Mouse (Mus musculus) spleen, adult 2 months (tissue): Measurements from ENCODE around the gene Cdc42. TPM values are rescaled to one million over a fixed set of nuclear protein-coding genes. Genes with fewer than 3 reads are reported as not detected.

ENCODE experiments used
- DNase-seq, 2 experiments: peaks; one replicate each; pipeline versions ENCODE4 v3.0.0 to v3.0.0-alpha.2; 2012 to 2021; ENCODE audit warnings: low spot score in 2 of 2, low read depth in 1 of 2
- H3K27ac ChIP-seq: fragments of 200-500 bp; 2 replicates; pipeline ENCODE4 v1.5.1; 2012; ENCODE audit warnings: low read length, inconsistent platforms; ENCODE audit not compliant: insufficient read depth
- H3K27me3 ChIP-seq: fragments of 200-500 bp; 2 replicates; pipeline ENCODE4 v1.6.1; 2012; ENCODE audit warnings: mild to moderate bottlenecking, moderate library complexity, low read length, inconsistent platforms; ENCODE audit not compliant: control insufficient read depth, insufficient read depth
- H3K36me3 ChIP-seq: fragments of 200-500 bp; 2 replicates; pipeline ENCODE4 v1.6.1; 2012; ENCODE audit warnings: mild to moderate bottlenecking, low read length, inconsistent platforms; ENCODE audit not compliant: control insufficient read depth, insufficient read depth
- H3K4me1 ChIP-seq: fragments of 200-500 bp; 2 replicates; pipeline ENCODE4 v1.6.1; 2011; ENCODE audit warnings: inconsistent platforms; ENCODE audit not compliant: control insufficient read depth, insufficient read depth, insufficient read length
- H3K4me3 ChIP-seq: fragments of 200-500 bp; 2 replicates; pipeline ENCODE4 v1.5.1; 2011; ENCODE audit warnings: mild to moderate bottlenecking, inconsistent platforms; ENCODE audit not compliant: insufficient read depth, insufficient read length; ENCODE audit errors: extremely low read depth
- CTCF ChIP-seq: fragments of 200-500 bp; IDR thresholded peaks from 2 replicates; pipeline ENCODE4 v1.5.1; 2011; ENCODE audit warnings: mild to moderate bottlenecking, inconsistent platforms; ENCODE audit not compliant: insufficient read depth, insufficient read length, insufficient replicate concordance; ENCODE audit errors: extremely low read depth
- POLR2A ChIP-seq: fragments of 200-500 bp; IDR thresholded peaks from 2 replicates; pipeline ENCODE4 v1.6.1; 2011; ENCODE audit warnings: low read depth, low read length, inconsistent platforms
- WGBS: fragments of 180-500 bp; shearing (Covaris S2); methylation state at CpG from one replicate; pipeline ENCODE4 v1.1.7; 2018; 5-methylcytosine and 5-hydroxymethylcytosine counted together
- polyA plus RNA-seq: library from polyadenylated mRNA; depleted of rRNA; stranded (reverse); fragments of >200 nt; gene quantifications from 2 replicates; pipeline ENCODE4 v1.2.3, GENCODE M21; 2012

The Cdc42 gene
- polyA plus RNA-seq, 1 experiment = 55.5 TPM

DNA sequence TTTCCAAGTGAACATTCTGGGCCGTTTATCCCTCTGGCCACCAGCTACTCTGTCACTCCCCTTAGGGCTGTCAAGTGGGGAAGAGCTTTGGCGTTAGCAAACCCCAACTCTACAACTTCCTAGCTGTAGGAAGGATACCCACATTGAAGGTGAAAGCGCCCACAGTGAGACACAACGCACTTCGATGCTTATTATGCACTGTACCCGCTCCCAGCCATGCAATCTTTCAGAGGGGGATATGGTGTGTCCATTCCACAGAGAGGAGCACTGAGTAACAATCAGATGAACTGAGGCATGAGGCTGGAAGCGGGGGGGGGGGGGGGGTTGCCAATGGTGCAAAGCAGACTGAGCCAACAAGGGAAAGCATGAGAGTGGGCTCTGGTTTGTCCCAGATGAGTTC lies 52.5 kb downstream of the Cdc42 start:
- Histone ChIP-seq H3K4me3 (no peak overlapping the region), H3K36me3 (peaks cover 3% of the 10 kb centered on the region; the same call in 1 of the 2 replicates), H3K27ac (no peak overlapping the region), H3K4me1 (no peaks in the 10 kb centered on the region), H3K27me3 (no peaks in the 10 kb centered on the region)
- no peak for TF ChIP-seq CTCF
- no peak for TF ChIP-seq POLR2A
- WGBS = 88% methylated on average over 7 of the region's 7 CpGs
- DNase-seq = no peak

DNA sequence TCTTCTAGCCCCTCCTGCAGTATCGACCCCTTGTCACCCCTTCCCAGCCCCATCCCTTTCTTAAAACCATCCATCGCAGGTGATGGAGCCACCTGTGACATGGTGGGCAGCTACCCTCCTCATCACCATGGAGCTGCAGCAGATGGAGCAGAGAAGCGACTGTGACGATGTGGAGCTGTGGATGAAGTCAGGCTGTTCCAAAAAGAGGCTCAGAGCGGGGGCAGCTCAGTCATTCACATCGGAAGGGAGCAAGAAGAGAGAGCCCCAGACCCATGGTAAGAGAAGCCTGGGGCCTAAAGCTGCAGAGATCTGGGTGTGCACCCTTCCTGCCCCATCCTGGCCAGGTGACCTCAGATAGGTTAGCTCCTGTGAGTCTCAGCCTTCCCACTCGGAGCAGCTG lies 53.4 kb downstream of the Cdc42 start:
- H3K27ac ChIP-seq = no peak overlapping the region
- peaks cover 3% of the 10 kb centered on the region; the same call in 1 of the 2 replicates for H3K36me3 ChIP-seq
- H3K27me3 ChIP-seq = no peaks in the 10 kb centered on the region
- no peak for DNase-seq
- H3K4me3 ChIP-seq = no peak overlapping the region
- H3K4me1 ChIP-seq = no peaks in the 10 kb centered on the region
- 89% methylated on average over 7 of the region's 7 CpGs for WGBS
- TF ChIP-seq POLR2A (no peak), CTCF (no peak)

DNA sequence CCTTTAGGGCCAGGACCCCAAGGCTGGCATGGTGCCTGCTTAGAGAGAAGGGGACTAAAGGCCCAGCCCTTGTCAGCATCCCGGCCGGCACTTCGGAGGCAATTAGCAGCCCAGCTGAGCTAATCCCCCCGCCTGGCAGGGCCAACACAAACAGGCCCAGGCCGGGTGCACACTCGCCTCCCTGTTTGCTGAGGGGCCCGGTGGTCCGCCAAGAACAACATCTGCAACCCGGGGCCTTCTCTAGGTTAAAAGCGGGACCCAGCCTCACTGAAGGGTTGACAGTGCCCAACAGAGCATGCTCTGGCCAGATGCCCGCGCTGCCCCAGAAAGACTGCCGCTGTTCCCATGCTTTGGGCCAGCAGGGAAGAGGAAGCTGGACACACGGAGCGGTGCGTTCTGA lies 55.9 kb downstream of the Cdc42 start:
- no peak overlapping the region for H3K27ac ChIP-seq
- TF ChIP-seq POLR2A (no peak), CTCF (no peak)
- no peaks in the 10 kb centered on the region for H3K4me1 ChIP-seq
- WGBS = 92% methylated on average over 16 of the region's 16 CpGs
- no peak for DNase-seq
- peaks cover 3% of the 10 kb centered on the region; the same call in 1 of the 2 replicates for H3K36me3 ChIP-seq
- H3K4me3 ChIP-seq = no peak overlapping the region
- H3K27me3 ChIP-seq = no peaks in the 10 kb centered on the region

DNA sequence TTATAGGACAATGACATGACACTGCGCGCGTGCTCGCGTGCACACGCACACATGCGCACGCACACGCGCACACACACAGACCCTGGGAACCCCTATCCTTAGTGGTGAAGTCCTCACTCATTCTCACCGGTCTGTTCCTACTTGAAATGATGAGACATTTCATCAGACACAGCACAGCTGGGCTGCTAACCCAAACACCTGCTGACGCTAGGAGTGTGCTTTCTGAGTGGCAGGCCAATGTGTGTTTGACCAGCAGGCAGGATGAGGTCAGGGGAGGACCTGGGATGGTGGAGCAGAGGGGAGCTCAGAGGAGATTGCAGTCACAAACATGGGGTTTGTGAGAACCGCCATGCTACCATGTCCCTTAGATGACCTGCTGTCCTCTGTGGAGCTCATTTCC lies 57.3 kb downstream of the Cdc42 start:
- H3K27ac ChIP-seq = no peak overlapping the region
- WGBS = 93% methylated on average over 13 of the region's 13 CpGs

DNA sequence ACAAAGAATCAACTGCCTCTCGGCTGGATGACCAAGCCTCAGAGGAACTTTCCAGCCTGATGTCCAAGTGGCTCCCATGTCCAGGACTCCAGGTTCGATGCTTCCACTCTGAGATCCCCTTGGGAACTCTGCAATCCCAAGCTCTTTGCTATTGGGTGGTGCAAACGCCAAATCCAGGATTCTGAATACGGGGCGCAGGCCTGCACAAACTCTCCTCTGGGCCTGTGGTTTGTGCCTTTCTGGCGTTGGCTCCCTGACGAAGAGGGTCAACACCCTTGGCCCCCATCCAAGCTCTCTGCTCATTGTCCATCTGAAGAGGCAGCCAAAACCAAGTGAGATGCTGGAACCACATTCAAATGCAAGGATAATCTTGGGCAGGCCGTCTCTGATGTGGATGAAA lies 59.1 kb downstream of the Cdc42 start:
- 89% methylated on average over 8 of the region's 8 CpGs for WGBS
- TF ChIP-seq CTCF = no peak
- Histone ChIP-seq H3K27ac (no peak overlapping the region), H3K27me3 (no peaks in the 10 kb centered on the region), H3K4me3 (no peak overlapping the region), H3K4me1 (no peaks in the 10 kb centered on the region), H3K36me3 (no peaks in the 10 kb centered on the region; the same call in 1 of the 2 replicates)
- no peak for DNase-seq

More for the DNA sequence above, 57.3 kb downstream of the Cdc42 start:
- Histone ChIP-seq H3K4me1 (no peaks in the 10 kb centered on the region), H3K4me3 (no peak overlapping the region), H3K36me3 (peaks cover 3% of the 10 kb centered on the region; the same call in 1 of the 2 replicates), H3K27me3 (no peaks in the 10 kb centered on the region)
- DNase-seq = no peak
- no peak for TF ChIP-seq POLR2A
- no peak for TF ChIP-seq CTCF

DNA sequence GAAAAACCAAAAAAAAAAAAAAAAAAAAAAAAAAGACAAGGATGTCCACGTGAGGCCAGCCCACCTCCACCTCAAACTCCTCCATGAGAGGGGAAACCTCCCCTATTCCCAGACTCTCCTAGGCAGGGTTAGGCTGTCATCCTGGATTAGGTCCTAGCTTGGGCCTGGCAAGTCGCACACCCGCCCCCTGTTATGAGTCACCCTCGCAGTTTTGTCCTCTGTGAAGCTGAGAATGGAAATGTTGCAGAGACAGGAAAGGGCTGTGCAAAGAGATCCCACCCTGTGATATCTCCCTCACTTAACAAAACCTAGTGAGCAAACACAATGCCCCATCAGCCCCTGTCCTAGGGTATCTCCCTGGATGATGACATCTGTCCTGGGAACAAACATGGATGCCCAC lies 59.9 kb downstream of the Cdc42 start:
- Histone ChIP-seq H3K4me1 (no peaks in the 10 kb centered on the region), H3K36me3 (no peaks in the 10 kb centered on the region; the same call in 1 of the 2 replicates), H3K27ac (no peak overlapping the region), H3K27me3 (no peaks in the 10 kb centered on the region), H3K4me3 (no peak overlapping the region)
- TF ChIP-seq CTCF (no peak), POLR2A (no peak)
- 73% methylated on average over 4 of the region's 4 CpGs for WGBS
- no peak for DNase-seq

DNA sequence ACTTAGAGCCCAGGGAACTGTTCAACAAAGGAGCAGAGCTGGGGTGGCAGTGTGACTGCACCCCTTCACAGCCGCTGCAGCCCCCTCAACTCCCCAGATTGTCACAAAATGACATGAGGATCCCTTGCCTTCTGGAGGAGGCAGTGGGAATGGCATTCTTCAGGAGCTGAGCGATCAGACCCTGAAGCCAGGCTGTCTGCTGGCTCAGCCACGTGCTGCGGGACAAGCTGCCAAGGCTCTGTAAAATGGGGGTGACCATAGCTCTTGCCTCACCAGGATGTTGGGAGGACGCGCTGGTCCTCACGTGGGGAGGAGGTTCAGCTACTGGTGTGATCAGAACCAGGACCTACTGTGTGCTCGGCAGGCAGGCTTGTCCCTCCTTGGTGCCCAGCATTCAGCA lies 62.6 kb downstream of the Cdc42 start:
- TF ChIP-seq POLR2A (no peak), CTCF (no peak)
- H3K27ac ChIP-seq = no peak overlapping the region
- no peak overlapping the region for H3K4me3 ChIP-seq
- no peak for DNase-seq
- no peaks in the 10 kb centered on the region for H3K4me1 ChIP-seq
- H3K27me3 ChIP-seq = no peaks in the 10 kb centered on the region
- WGBS = 92% methylated on average over 8 of the region's 8 CpGs
- H3K36me3 ChIP-seq = no peaks in the 10 kb centered on the region
